Mouse (Mus musculus) thymus, adult 2 months (tissue): ENCODE results near the gene Ttc8. TPM values are rescaled to one million over a fixed set of nuclear protein-coding genes. Genes with fewer than 3 reads are reported as not detected.

Experiments
- DNase-seq: peaks from one replicate; pipeline ENCODE4 v3.0.0; 2021
- H3K27ac ChIP-seq: fragments of 200-500 bp; 2 replicates; pipeline ENCODE4 v1.5.1; 2012; ENCODE audit warnings: low read length, control low read depth; ENCODE audit not compliant: control insufficient read depth, insufficient read depth
- H3K27me3 ChIP-seq: fragments of 200-500 bp; 2 replicates; pipeline ENCODE4 v1.6.1; 2012; ENCODE audit warnings: mild to moderate bottlenecking, low read length, moderate library complexity, mixed read lengths; ENCODE audit not compliant: control insufficient read depth, insufficient read depth
- H3K36me3 ChIP-seq: fragments of 200-500 bp; 2 replicates; pipeline ENCODE4 v1.6.1; 2012; ENCODE audit warnings: mild to moderate bottlenecking, low read length, moderate library complexity; ENCODE audit not compliant: control insufficient read depth, insufficient read depth
- H3K4me1 ChIP-seq: fragments of 200-500 bp; replicated peaks from 2 replicates; pipeline ENCODE4 v1.6.1; 2012; ENCODE audit warnings: low read length; ENCODE audit not compliant: control insufficient read depth, insufficient read depth
- H3K4me3 ChIP-seq: fragments of 200-500 bp; 2 replicates; pipeline ENCODE4 v1.5.1; 2012; ENCODE audit warnings: mild to moderate bottlenecking, low read length, control low read depth, moderate library complexity; ENCODE audit not compliant: control insufficient read depth, insufficient read depth
- CTCF ChIP-seq: fragments of 200-500 bp; IDR thresholded peaks from 2 replicates; pipeline ENCODE4 v1.5.1; 2012; ENCODE audit warnings: mild to moderate bottlenecking, control low read depth, low read length, moderate library complexity, borderline replicate concordance; ENCODE audit not compliant: control insufficient read depth, poor library complexity, insufficient read depth; ENCODE audit errors: extremely low read depth
- POLR2A ChIP-seq: fragments of 200-500 bp; IDR thresholded peaks from 2 replicates; pipeline ENCODE4 v1.6.1; 2012; ENCODE audit warnings: mild to moderate bottlenecking, low read length, control low read depth, moderate library complexity; ENCODE audit not compliant: control insufficient read depth, poor library complexity, insufficient read depth; ENCODE audit errors: extremely low read depth
- WGBS: fragments of 180-500 bp; shearing (Covaris S2); methylation state at CpG from one replicate; pipeline ENCODE4 v1.1.7; 2018; 5-methylcytosine and 5-hydroxymethylcytosine counted together
- polyA plus RNA-seq: library from polyadenylated mRNA; depleted of rRNA; stranded (reverse); fragments of >200 nt; gene quantifications from 2 replicates; pipeline ENCODE4 v1.2.3, GENCODE M21; 2012; rRNA removed

Gene Ttc8
- polyA plus RNA-seq, 1 experiment, result 6.6 TPM

GRCm38 (mm10) chr12:99030022-99030421, 109.6 kb downstream of the Ttc8 start:
- Histone ChIP-seq H3K27ac (no peak overlapping the region), H3K27me3 (no peaks in the 10 kb centered on the region), H3K4me3 (no peak overlapping the region), H3K4me1 (no peaks in the 10 kb centered on the region), H3K36me3 (no peaks in the 10 kb centered on the region)
- no peak for TF ChIP-seq POLR2A
- TF ChIP-seq CTCF, result no peak
- no peak for DNase-seq
- WGBS, result 73% methylated on average over 1 of the region's 1 CpGs

Other genes with a start within 250 kb of the Ttc8 start
- 5.6 and 7.9 TPM in 2 replicates for gene Ptpn21, start 183.2 kb upstream of the Ttc8 start, polyA plus RNA-seq
- gene Zc3h14, start 173.6 kb upstream of the Ttc8 start, polyA plus RNA-seq, result 85.0 and 89.8 TPM in 2 replicates
- 11.0 and 12.8 TPM in 2 replicates for gene Eml5, start 19.1 kb upstream of the Ttc8 start, polyA plus RNA-seq